Mouse (Mus musculus) forebrain, postnatal 0 days (tissue): ENCODE measurements around the gene Trp73. TPM values are rescaled to one million over a fixed set of nuclear protein-coding genes. Genes with fewer than 3 reads are reported as not detected.
A peak's percentile ranks its signal among the peaks of the same experiment; 100 is the strongest.

ENCODE experiments used
- ATAC-seq: fragments of 200-750 bp; cut with Nextera tagmentation; 2 replicates; pipeline ENCODE4 v1.8.0; 2017; ENCODE audit warnings: mild to moderate bottlenecking, moderate library complexity
- DNase-seq: peaks from one replicate; pipeline ENCODE4 v3.0.0-alpha.2; 2015
- H3K27ac ChIP-seq: fragments of 300-500 bp; sonication (generic); 2 replicates; pipeline ENCODE4 v1.5.1; 2014; ENCODE audit warnings: low read depth, mild to moderate bottlenecking, antibody characterized with exemption, low read length, moderate library complexity, mixed read lengths
- H3K27me3 ChIP-seq: fragments of 300-500 bp; sonication (generic); 2 replicates; pipeline ENCODE4 v1.6.1; 2014; ENCODE audit warnings: mild to moderate bottlenecking, low read length, mixed read lengths; ENCODE audit not compliant: insufficient read depth
- H3K36me3 ChIP-seq: fragments of 300-500 bp; sonication (generic); 2 replicates; pipeline ENCODE4 v1.6.1; 2014; ENCODE audit warnings: mild to moderate bottlenecking, moderate library complexity; ENCODE audit not compliant: insufficient read depth
- H3K4me1 ChIP-seq: fragments of 300-500 bp; sonication (generic); 2 replicates; pipeline ENCODE4 v1.6.1; 2014; ENCODE audit warnings: antibody characterized with exemption; ENCODE audit not compliant: insufficient read depth
- H3K4me2 ChIP-seq: fragments of 300-500 bp; sonication (generic); 2 replicates; pipeline ENCODE4 v1.6.1; 2014; ENCODE audit warnings: low read depth, mild to moderate bottlenecking, moderate library complexity
- H3K4me3 ChIP-seq: fragments of 300-500 bp; sonication (generic); 2 replicates; pipeline ENCODE4 v1.5.1; 2014; ENCODE audit warnings: low read depth, low read length, mixed read lengths
- H3K9ac ChIP-seq: fragments of 300-500 bp; sonication (generic); 2 replicates; pipeline ENCODE4 v1.6.1; 2014; ENCODE audit warnings: mild to moderate bottlenecking
- H3K9me3 ChIP-seq: fragments of 300-500 bp; sonication (generic); 2 replicates; pipeline ENCODE4 v1.6.1; 2016; ENCODE audit warnings: low read length
- CTCF ChIP-seq: sonication (generic); IDR thresholded peaks from 2 replicates; pipeline ENCODE4 v1.5.1; 2016; ENCODE audit warnings: antibody characterized with exemption, control low read depth, low read depth
- WGBS: fragments of 180-500 bp; shearing (Covaris S2); extraction: QIAGEN DNeasy Blood & Tissue Kit; methylation state at CpG from one replicate; pipeline ENCODE4 v1.1.7; 2014; 5-methylcytosine and 5-hydroxymethylcytosine counted together
- polyA plus RNA-seq: library from polyadenylated mRNA; unstranded; fragments of >200 nt; fragmentation: Nextera tagmentation; extraction: Ambion mirVana; gene quantifications from 2 replicates; pipeline ENCODE4 v1.2.1, GENCODE M21; 2015
- total RNA-seq: library from RNA; depleted of rRNA; stranded (reverse); fragments of >200 nt; gene quantifications from 2 replicates; pipeline ENCODE4 v1.2.3, GENCODE M21; 2014

Gene Trp73
- total and polyA plus RNA-seq, 2 experiments from 2014 or later = 3.9 to 4.1 TPM

DNA sequence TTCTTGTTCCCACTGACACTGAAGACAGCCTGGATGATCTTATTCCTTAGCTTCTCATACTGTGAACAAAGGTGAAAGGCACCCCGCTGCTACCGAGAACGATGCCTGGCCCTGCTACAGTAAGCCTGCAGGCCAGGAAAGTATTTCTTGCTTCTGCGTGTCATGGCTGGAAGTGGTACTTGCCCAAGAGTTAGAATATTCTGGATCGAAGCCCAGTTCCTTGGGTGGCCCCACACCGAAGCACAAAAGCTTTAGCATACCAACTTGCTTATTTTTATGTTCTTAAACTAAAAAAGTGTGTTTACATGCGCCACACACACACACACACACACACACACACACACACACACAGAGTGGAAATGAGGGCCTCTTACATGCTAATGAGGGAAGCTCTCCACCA is 111.9 kb downstream of the Trp73 start:
- H3K27me3 ChIP-seq = peaks cover 23% of the 10 kb centered on the region
- 74% methylated on average over 7 of the region's 7 CpGs for WGBS
- H3K4me3 ChIP-seq = no peak overlapping the region
- no peak overlapping the region for H3K4me2 ChIP-seq
- no peak for TF ChIP-seq CTCF
- ATAC-seq (no peak), DNase-seq (no peak)
- no peak overlapping the region for H3K27ac ChIP-seq
- no peaks in the 10 kb centered on the region for H3K36me3 ChIP-seq
- no peaks in the 10 kb centered on the region for H3K4me1 ChIP-seq
- H3K9ac ChIP-seq = no peak overlapping the region
- no peaks in the 10 kb centered on the region for H3K9me3 ChIP-seq

DNA sequence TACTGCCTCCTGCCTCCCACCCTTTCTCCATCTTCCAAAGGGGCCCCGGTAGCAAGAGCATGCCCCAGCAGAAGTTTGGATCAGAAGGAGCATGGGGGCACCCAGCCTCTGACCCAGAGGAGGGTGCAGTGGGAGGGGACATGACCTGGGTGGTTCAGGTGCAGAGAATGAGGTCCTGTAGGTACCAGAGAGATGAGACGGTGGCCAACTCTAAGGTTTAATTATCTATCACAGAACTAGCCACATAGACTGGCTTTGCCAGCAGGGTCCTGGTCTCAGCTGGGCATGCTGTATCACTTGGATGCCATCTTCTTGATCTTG is 113.6 kb downstream of the Trp73 start:
- DNase-seq = no peak
- Histone ChIP-seq H3K9ac (no peak overlapping the region; the same call in 1 of the 2 replicates), H3K36me3 (peaks cover 12% of the 10 kb centered on the region), H3K9me3 (no peaks in the 10 kb centered on the region), H3K4me2 (peak overlapping the region; percentile 46; the same call in 1 of the 2 replicates), H3K27ac (no peak overlapping the region), H3K4me3 (peak overlapping the region; percentile 25; the same call in 1 of the 2 replicates), H3K4me1 (no peaks in the 10 kb centered on the region), H3K27me3 (peaks cover 23% of the 10 kb centered on the region)
- 29% methylated on average over 2 of the region's 2 CpGs for WGBS
- no peak for ATAC-seq
- TF ChIP-seq CTCF = no peak

DNA sequence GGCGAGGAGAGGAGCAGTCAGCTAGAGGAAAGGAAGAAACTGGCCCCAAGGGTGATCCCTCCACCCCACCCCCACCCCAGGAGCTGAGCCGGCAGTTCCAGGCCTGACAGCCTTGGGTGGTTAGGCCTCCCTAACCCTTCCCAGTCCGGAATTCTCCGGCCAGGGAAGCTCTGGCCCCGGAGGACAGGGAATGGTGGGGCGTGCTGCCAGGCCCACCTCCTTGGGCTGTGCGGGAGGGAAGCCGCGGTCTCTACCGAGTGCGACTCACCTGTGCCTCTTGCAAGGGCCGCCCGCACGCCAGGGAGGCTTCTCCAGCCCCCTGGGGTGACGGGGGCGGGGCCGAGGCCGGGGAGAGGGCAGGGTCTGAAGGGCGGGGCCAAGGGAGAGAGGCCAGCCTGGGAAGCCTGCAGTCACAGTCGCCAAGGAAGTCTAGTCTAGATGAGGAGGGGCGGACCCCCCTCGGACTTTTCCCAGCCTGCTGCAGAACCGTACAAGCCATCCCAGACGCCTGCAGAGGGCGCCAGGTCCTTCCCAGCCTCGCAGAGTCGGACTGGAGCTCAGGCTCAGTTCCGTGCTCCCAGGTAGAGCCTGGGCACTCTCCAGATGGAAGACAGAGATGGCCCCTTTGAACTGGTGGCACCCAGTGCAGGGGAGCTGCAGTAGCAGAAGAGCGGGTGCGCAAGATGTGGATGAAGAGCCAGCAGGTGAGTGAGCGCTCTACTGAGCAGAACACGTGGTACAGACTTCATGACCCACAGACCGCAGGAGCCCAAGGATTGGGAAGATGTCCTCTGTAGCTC is 114.2 kb downstream of the Trp73 start, which contains the start of gene Smim1:
Gene Smim1, minus strand, starts transcription at position 590 of the 800 bp plus-strand sequence.
- DNase-seq (peak; percentile 42), ATAC-seq (peak; percentile 62)
- peak; percentile 64 for TF ChIP-seq CTCF
- peaks cover 23% of the 10 kb centered on the region for H3K27me3 ChIP-seq
- H3K4me1 ChIP-seq = no peaks in the 10 kb centered on the region
- no peak within 1 kb of the TSS; the same call in 1 of the 2 replicates for H3K9ac ChIP-seq
- peak within 1 kb of the TSS; percentile 25; the same call in 1 of the 2 replicates for H3K4me3 ChIP-seq
- no peaks in the 10 kb centered on the region for H3K9me3 ChIP-seq
- peak within 1 kb of the TSS; percentile 46 for H3K4me2 ChIP-seq
- 3% methylated on average over 33 of the region's 33 CpGs for WGBS
- peaks cover 18% of the 10 kb centered on the region for H3K36me3 ChIP-seq
- H3K27ac ChIP-seq = no peak within 1 kb of the TSS

DNA sequence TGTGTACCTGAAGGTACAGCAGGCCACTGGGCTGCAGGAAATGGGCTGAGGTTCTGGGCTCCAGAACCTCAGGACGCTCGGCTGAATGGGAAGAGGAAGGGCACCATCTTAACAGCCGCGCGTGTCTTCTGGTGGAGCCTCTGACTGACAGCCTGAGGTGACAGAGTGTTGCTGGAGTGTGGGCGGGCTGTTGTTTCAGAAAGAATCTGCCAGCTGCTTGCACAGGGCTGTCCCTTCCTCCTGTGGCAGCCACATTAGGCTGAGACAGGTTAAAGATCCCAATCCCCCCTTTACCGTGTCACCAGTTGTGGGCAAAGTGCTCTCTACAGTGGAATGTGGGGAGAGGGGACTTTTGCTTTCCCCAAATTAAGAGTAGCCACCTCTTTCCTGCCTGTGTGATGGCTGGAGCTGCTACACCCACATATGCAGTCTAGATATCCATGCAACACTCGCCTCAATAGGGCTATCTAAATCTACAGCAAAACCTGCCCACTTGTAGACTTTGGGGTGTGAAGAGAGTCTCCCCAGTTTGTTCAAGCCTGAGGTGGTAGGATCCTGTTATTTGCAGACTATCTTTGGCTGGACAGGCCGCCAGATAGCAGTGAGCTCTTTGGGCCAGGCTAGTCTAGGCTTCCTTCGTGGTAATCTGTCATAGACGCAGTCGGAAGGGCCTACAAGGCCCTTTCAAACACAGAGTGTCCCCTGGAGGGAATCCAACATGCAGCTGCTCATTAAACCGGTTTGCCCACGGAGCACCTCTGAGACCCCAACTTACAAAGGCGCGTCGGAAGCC is 115.1 kb downstream of the Trp73 start:
- Histone ChIP-seq H3K9me3 (no peaks in the 10 kb centered on the region), H3K9ac (no peak overlapping the region), H3K4me2 (no peak overlapping the region), H3K4me3 (no peak overlapping the region), H3K36me3 (peaks cover 25% of the 10 kb centered on the region), H3K27me3 (peaks cover 23% of the 10 kb centered on the region), H3K4me1 (no peaks in the 10 kb centered on the region), H3K27ac (no peak overlapping the region)
- WGBS = 35% methylated on average over 17 of the region's 17 CpGs
- DNase-seq (no peak), ATAC-seq (no peak)
- no peak for TF ChIP-seq CTCF

DNA sequence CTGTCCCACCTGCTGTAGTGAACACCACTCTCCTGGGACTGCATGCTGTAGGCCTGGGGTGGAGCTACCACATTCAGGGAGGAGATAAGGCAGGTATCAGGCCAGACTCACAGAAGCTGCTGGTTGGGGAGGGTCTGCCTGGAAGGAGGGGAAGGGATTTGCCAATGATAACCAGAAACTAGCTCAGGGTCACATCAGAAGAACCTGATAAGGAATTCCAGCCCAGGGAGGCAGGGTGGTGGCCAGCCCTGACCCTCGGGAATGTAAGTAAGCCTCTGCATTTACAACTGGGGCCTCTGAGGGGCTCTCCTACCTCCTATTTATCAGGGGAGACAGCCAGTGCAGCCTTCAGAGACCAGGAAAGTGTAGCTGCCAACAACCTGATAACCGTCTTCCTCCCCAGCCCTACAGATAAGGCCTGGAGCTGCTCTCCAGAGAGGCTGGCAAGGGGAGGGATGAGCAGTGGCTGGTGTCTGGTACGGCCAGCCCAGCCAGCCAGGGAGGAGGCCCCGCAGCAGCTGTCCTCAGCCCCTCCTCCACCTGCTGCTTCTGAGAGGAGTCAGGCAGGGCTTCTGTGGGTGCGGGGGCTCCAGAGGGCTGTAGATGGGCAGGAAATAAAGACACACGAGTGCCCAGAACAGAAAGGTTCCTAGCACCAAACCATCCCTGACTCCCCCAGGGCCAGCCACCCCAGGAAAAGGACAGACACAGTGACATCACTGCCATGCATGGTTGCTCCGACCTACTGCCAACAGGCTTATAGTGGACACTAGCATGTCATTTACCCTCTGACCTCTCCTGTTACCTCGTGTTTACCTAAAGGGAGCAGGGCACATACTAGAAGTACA is 116.0 kb downstream of the Trp73 start:
- Histone ChIP-seq H3K36me3 (peaks cover 35% of the 10 kb centered on the region), H3K9ac (no peak overlapping the region), H3K27ac (no peak overlapping the region), H3K27me3 (peaks cover 23% of the 10 kb centered on the region), H3K9me3 (no peaks in the 10 kb centered on the region), H3K4me1 (no peaks in the 10 kb centered on the region), H3K4me2 (no peak overlapping the region), H3K4me3 (no peak overlapping the region)
- DNase-seq (no peak), ATAC-seq (no peak)
- no peak for TF ChIP-seq CTCF
- WGBS = 30% methylated on average over 8 of the region's 8 CpGs

DNA sequence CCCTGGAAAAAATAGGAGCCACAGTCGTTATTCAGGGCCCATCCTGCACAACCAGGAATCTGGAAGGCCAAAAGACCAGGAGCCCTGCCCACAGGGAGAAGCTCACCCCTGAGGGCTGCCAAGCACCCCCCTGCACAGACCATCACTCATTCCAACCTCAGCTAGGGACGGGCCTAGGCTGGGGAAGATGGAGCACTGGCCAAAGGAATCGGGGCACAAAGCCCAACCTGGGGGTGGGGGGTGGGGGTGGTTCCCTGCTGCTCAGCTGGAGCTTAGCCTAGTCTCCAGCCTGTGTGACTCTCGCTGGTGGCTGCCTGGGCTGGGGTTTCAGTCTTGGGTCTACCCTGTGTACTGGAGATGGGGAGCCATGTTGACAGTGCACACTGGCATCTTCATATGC is 117.2 kb downstream of the Trp73 start:
- Histone ChIP-seq H3K36me3 (peaks cover 46% of the 10 kb centered on the region), H3K4me1 (no peaks in the 10 kb centered on the region), H3K9me3 (no peaks in the 10 kb centered on the region), H3K27ac (no peak overlapping the region), H3K9ac (no peak overlapping the region), H3K4me3 (no peak overlapping the region), H3K4me2 (no peak overlapping the region), H3K27me3 (peaks cover 23% of the 10 kb centered on the region)
- 23% methylated on average over 4 of the region's 4 CpGs for WGBS
- no peak for TF ChIP-seq CTCF
- peak; percentile 36; the same call in 1 of the 2 replicates for ATAC-seq
- DNase-seq = no peak
